Mouse (Mus musculus) frontal cortex, adult 2 months (tissue): ENCODE measurements around the gene Rab25. TPM values are rescaled to one million over a fixed set of nuclear protein-coding genes. Genes with fewer than 3 reads are reported as not detected.

ENCODE experiments used
- DNase-seq, 2 experiments: peaks; one replicate each; pipeline ENCODE4 v3.0.0; 2022; ENCODE audit warnings: low spot score in 1 of 2; ENCODE audit errors: extremely low spot score in 1 of 2
- polyA plus RNA-seq: library from polyadenylated mRNA; depleted of rRNA; stranded (reverse); fragments of >200 nt; gene quantifications from 2 replicates; pipeline ENCODE4 v1.2.3, GENCODE M21; 2012

The Rab25 gene
- polyA plus RNA-seq, 1 experiment, result 0.40 TPM

GRCm38 (mm10) chr3:88543651-88544410 is 4.3 kb downstream of the Rab25 start:
- no peak for DNase-seq

DNA sequence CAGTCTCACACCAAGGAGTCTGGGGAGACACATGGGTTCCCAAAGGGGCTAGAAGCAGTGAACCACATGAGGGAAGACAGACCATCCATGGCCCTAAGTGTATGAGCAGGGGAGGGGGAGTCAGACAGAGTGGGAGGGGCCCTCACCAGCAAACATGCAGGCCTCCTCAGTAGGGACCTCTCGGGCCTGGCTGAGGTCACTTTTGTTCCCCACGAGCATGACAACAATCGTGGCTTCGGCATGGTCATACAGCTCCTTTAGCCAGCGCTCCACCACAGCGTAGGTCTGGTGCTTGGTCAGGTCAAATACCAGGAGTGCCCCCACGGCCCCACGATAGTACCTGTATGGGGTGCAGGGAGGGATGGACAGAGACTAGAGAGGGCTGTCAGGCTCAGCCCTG is 4.9 kb downstream of the Rab25 start:
- DNase-seq, result no peak

DNA sequence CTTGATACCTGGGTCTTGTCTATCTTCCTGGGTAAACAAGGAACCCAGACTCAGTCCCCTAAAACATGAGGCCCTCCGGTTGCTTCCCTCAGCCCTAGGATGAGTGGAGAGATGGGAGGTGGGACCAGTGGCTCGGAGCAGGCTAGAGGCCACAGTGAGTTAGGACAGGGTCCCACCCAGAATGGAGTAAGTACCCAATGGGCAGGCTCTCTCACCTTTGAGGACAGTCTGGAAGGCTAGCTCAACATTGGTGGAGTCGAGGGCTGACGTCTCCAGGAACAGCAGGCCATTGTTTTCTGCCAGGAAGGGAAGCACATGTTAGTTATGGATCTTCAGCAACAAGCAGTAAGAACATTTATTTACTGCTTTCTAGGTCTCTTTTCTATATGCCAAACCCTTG is 5.6 kb downstream of the Rab25 start:
- DNase-seq, result no peak

DNA sequence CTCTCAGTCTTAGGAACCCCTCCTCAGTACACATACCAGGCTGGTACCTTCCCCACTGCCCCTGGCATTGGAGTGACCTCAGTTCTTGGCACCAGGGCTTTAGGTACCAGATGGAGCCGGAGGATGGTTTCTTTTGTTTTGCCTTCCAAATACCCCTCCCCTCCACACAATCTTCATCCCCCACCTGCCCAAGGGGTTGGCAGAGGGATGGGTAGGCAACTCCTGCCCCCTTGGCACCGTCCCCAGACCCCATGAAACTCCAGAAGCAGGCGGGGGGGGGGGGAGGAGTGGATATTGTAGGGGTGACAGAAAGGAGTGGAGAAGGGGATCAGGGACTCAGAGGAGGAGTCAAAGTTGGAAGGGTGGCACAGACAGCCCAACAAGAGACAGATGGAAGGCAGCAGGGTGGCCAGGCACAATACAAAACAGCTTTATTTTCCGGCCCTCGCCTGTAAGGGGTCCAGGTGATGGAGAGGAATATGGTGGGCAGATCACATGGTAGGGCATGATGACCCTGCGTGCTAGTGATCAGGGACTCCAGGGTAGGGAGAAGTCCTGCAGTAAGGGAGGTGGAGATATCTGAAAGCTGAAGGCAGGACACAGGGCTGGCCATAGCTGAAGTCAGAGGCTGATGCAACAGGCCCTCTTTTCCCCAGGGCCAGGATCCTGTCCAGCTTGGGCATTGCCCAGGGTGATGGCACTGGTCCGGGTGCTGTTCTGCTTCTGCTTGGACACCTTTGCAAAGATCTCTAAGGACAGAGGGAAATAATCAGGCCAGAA is 6.3 kb downstream of the Rab25 start:
- no peak for DNase-seq

- DNase-seq, result no peak
Observed at GRCm38 (mm10) chr3:88540085-88540484, 8.0 kb downstream of the Rab25 start.

- DNase-seq, result no peak
Observed at GRCm38 (mm10) chr3:88539397-88539796, 8.7 kb downstream of the Rab25 start.

- no peak for DNase-seq
Observed at GRCm38 (mm10) chr3:88538271-88539145, 9.6 kb downstream of the Rab25 start.

- DNase-seq, result no peak
Observed at GRCm38 (mm10) chr3:88537146-88537545, 11.0 kb downstream of the Rab25 start.

GRCm38 (mm10) chr3:88536103-88536930 is 11.8 kb downstream of the Rab25 start:
- DNase-seq, result peak; percentile 64 to 71

GRCm38 (mm10) chr3:88535527-88535926 is 12.6 kb downstream of the Rab25 start:
- no peak for DNase-seq

- DNase-seq, result no peak
Observed at GRCm38 (mm10) chr3:88535005-88535404, 13.1 kb downstream of the Rab25 start.

DNA sequence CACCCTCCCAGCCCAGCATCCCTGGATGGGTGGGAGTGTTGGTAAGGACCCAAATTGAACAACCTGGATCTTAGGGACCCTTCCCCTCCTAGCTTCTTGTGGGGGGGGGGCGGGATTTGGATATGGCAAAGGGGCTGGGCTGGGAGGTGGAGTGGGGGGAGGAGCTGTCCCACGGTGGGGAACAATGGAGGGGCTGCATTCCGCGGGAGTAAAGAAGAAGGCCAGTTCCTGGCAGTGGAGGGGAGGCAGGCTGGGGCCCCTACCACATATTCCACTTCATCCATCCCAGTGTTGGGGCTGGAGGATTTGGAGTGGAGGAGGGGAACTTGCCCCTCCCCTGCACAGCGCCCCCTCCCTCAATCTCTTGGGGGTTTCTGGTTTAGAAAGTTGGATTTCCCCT is 14.4 kb downstream of the Rab25 start:
- no peak for DNase-seq

GRCm38 (mm10) chr3:88532689-88533511 is 15.2 kb downstream of the Rab25 start:
- no peak for DNase-seq

GRCm38 (mm10) chr3:88532299-88532674 is 15.8 kb downstream of the Rab25 start, which contains the start of gene Mex3a:
Mex3a (plus strand) TSS chr3:88532395.
- no peak for DNase-seq

- peak; percentile 66 to 85 for DNase-seq
Observed at GRCm38 (mm10) chr3:88531348-88532298, 16.5 kb downstream of the Rab25 start.

DNA sequence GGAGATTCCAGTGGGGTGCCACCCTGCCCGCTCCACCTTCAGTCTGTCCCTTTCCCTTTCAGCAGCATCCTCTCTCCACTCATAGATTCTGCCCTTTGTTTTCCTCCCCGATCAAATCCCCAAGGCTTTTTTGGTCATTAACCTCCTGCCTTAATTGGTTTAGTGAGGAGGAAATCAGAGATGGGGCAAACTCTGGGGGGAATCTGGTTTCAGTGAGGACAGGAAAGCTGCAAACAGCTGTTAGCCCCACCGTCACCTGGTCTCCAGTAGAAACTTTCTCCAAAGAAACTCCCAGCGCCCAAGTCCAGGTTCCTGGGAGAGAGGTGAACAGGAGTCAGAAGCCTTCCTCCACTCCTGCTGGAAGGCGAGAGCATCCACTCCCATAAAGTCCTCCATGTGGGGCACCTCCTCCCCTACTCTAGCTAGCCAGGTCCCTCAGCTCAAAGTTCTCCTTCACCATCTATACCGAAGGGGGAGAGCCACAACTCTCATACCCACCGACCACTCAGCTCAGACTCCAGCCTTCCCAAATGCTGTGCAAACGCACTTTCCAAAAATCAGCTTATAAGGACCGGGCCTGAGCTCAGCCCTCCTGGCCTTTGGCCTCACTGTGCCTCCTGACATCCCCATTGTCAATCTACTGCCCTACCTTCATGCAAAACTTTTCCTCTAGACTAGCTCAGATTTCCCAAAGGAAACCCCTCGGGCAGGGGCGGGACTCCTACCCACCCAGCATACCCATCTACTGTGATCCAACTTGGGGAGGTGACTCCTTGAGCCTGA is 17.8 kb downstream of the Rab25 start:
- no peak for DNase-seq
